Mouse (Mus musculus) c-Kit-negative CD71-positive TER-119-positive erythroid progenitor cells, embryonic 14.5 days (primary cell): ENCODE data around the gene Grap2.

ENCODE experiments used
- DNase-seq: peaks from one replicate; pipeline ENCODE4 v3.0.0-alpha.2; 2013; ENCODE audit warnings: low read depth, low spot score

Gene Grap2

GRCm38 (mm10) chr15:80682343-80682742 is 109.9 kb downstream of the Grap2 start:
- DNase-seq = no peak

- no peak for DNase-seq
Observed at GRCm38 (mm10) chr15:80683151-80683550, 110.8 kb downstream of the Grap2 start.

- DNase-seq = no peak
Observed at GRCm38 (mm10) chr15:80683990-80684389, 111.6 kb downstream of the Grap2 start.

GRCm38 (mm10) chr15:80684786-80685602 is 112.6 kb downstream of the Grap2 start:
- no peak for DNase-seq

GRCm38 (mm10) chr15:80685603-80685895 is 113.2 kb downstream of the Grap2 start:
- no peak for DNase-seq

- no peak for DNase-seq
Observed at GRCm38 (mm10) chr15:80688536-80688935, 116.1 kb downstream of the Grap2 start.

- no peak for DNase-seq
Observed at GRCm38 (mm10) chr15:80693492-80693891, 121.1 kb downstream of the Grap2 start.

GRCm38 (mm10) chr15:80694125-80694910 is 121.9 kb downstream of the Grap2 start:
- DNase-seq = no peak

- DNase-seq = no peak
Observed at GRCm38 (mm10) chr15:80697564-80697963, 125.2 kb downstream of the Grap2 start.

GRCm38 (mm10) chr15:80701481-80702257 is 129.3 kb downstream of the Grap2 start:
- no peak for DNase-seq
